Mouse (Mus musculus) heart, embryonic 14.5 days (tissue): ENCODE results near the gene Kif26b. TPM values are rescaled to one million over a fixed set of nuclear protein-coding genes. Genes with fewer than 3 reads are reported as not detected.

Experiments
- ATAC-seq: fragments of 200-750 bp; cut with Nextera tagmentation; 2 replicates; pipeline ENCODE4 v1.8.0; 2017; ENCODE audit warnings: low read depth, moderate TSS enrichment; ENCODE audit not compliant: insufficient number of reproducible peaks, insufficient read depth, low FRiP score
- H3K27ac ChIP-seq, 2 experiments: fragments of 200-500 bp in 1 of 2; fragments of 300-500 bp in 1 of 2; sonication (generic) in 1 of 2; replicated peaks in 1 of 2; 2 replicates each; pipeline ENCODE4 v1.5.1; 2012 to 2014; ENCODE audit warnings: low read depth in 2 of 2, low read length in 2 of 2, control low read depth in 1 of 2, mild to moderate bottlenecking in 1 of 2, mixed read lengths in 1 of 2; ENCODE audit not compliant: control insufficient read depth in 1 of 2, insufficient read depth in 1 of 2
- H3K27me3 ChIP-seq: fragments of 300-500 bp; sonication (generic); 2 replicates; pipeline ENCODE4 v1.6.1; 2014; ENCODE audit warnings: mild to moderate bottlenecking, low read length, control low read depth; ENCODE audit not compliant: control insufficient read depth, insufficient read depth
- H3K36me3 ChIP-seq: fragments of 300-500 bp; sonication (generic); 2 replicates; pipeline ENCODE4 v1.6.1; 2014; ENCODE audit warnings: mild to moderate bottlenecking, control low read depth, low read length, mixed read lengths; ENCODE audit not compliant: control insufficient read depth, insufficient read depth
- H3K4me1 ChIP-seq, 2 experiments: fragments of 200-500 bp in 1 of 2; fragments of 300-500 bp in 1 of 2; sonication (generic) in 1 of 2; 2 replicates each; pipeline ENCODE4 v1.6.1; 2012 to 2014; ENCODE audit warnings: low read length in 2 of 2, control low read depth in 1 of 2, mixed read lengths in 1 of 2; ENCODE audit not compliant: control insufficient read depth in 2 of 2, insufficient read depth in 2 of 2
- H3K4me2 ChIP-seq: fragments of 300-500 bp; sonication (generic); 2 replicates; pipeline ENCODE4 v1.6.1; 2014; ENCODE audit warnings: mild to moderate bottlenecking, low read length
- H3K4me3 ChIP-seq, 2 experiments: fragments of 200-500 bp in 1 of 2; fragments of 300-500 bp in 1 of 2; sonication (generic) in 1 of 2; 2 replicates each; pipeline ENCODE4 v1.5.1; 2012 to 2014; ENCODE audit warnings: low read length in 2 of 2, mild to moderate bottlenecking in 2 of 2, control low read depth in 1 of 2, low read depth in 1 of 2, moderate library complexity in 1 of 2; ENCODE audit not compliant: control insufficient read depth in 1 of 2, insufficient read depth in 1 of 2
- H3K9ac ChIP-seq: fragments of 300-500 bp; sonication (generic); 2 replicates; pipeline ENCODE4 v1.6.1; 2014; ENCODE audit warnings: mild to moderate bottlenecking, low read length
- H3K9me3 ChIP-seq: fragments of 300-500 bp; sonication (generic); 2 replicates; pipeline ENCODE4 v1.6.1; 2016; ENCODE audit warnings: low read length, control low read depth; ENCODE audit not compliant: control insufficient read depth
- WGBS: fragments of 180-500 bp; shearing (Covaris S2); extraction: QIAGEN DNeasy Blood & Tissue Kit; methylation state at CpG from one replicate; pipeline ENCODE4 v1.1.7; 2014; 5-methylcytosine and 5-hydroxymethylcytosine counted together
- polyA plus RNA-seq: library from polyadenylated mRNA; unstranded; fragments of >200 nt; fragmentation: Nextera tagmentation; extraction: Ambion mirVana; gene quantifications from 2 replicates; pipeline ENCODE4 v1.2.1, GENCODE M21; 2014

The Kif26b gene
- polyA plus RNA-seq, 1 experiment from 2014 or later: 14.4 TPM

GRCm38 (mm10) chr1:178850569-178850968 lies 321.6 kb downstream of the Kif26b start:
- Histone ChIP-seq H3K27me3 (no peaks in the 10 kb centered on the region), H3K4me3 (no peak overlapping the region), H3K9me3 (no peaks in the 10 kb centered on the region), H3K36me3 (no peaks in the 10 kb centered on the region), H3K4me2 (no peak overlapping the region), H3K27ac (no peak overlapping the region), H3K4me1 (peaks cover 0 to 7% of the 10 kb centered on the region in 2 experiments; a peak in 2 of 4 replicates), H3K9ac (no peak overlapping the region)
- WGBS: 85% methylated on average over 1 of the region's 1 CpGs
- ATAC-seq: no peak

DNA sequence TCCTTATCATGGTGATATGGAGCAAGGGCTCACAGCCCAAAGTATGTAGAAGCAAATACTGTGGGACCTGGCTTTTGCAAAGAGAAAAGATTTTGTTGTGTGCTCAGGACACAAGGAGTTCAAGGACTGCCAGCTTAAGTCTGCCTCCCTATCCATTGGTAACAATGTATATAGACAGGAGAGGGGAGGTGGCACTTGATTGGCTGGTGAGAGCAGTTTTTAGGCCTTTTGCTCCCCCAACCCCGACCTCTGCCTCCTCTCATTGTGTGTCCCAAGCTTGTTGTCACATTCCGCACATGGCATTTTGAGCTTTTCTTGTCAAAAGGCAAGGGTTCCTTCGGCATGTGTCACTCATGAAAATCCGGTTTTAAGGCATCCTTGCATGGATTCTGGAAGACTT lies 326.0 kb downstream of the Kif26b start:
- Histone ChIP-seq H3K36me3 (no peaks in the 10 kb centered on the region), H3K27me3 (no peaks in the 10 kb centered on the region), H3K4me2 (no peak overlapping the region), H3K4me1 (peaks cover 0 to 6% of the 10 kb centered on the region in 2 experiments; a peak in 1 of 4 replicates), H3K9ac (no peak overlapping the region), H3K27ac (no peak overlapping the region), H3K9me3 (no peaks in the 10 kb centered on the region), H3K4me3 (no peak overlapping the region)
- WGBS: 87% methylated on average over 4 of the region's 4 CpGs
- ATAC-seq: no peak

GRCm38 (mm10) chr1:178855974-178856373 lies 327.0 kb downstream of the Kif26b start:
- Histone ChIP-seq H3K9me3 (no peaks in the 10 kb centered on the region), H3K4me1 (peaks cover 0 to 6% of the 10 kb centered on the region in 2 experiments; a peak in 1 of 4 replicates)
- WGBS: 73% methylated on average over 6 of the region's 6 CpGs

GRCm38 (mm10) chr1:178860671-178861391 lies 331.9 kb downstream of the Kif26b start:
- Histone ChIP-seq H3K9ac (no peak overlapping the region), H3K27ac (no peak overlapping the region), H3K4me1 (peaks cover 0 to 6% of the 10 kb centered on the region in 2 experiments; a peak in 1 of 4 replicates), H3K27me3 (no peaks in the 10 kb centered on the region), H3K9me3 (no peaks in the 10 kb centered on the region), H3K36me3 (peaks cover 13% of the 10 kb centered on the region), H3K4me3 (no peak overlapping the region), H3K4me2 (no peak overlapping the region)
- ATAC-seq: no peak
- 84% methylated on average over 8 of the region's 8 CpGs for WGBS

More at GRCm38 (mm10) chr1:178855974-178856373, 327.0 kb downstream of the Kif26b start:
- Histone ChIP-seq H3K36me3 (no peaks in the 10 kb centered on the region), H3K4me2 (no peak overlapping the region), H3K9ac (no peak overlapping the region), H3K4me3 (no peak overlapping the region), H3K27me3 (no peaks in the 10 kb centered on the region), H3K27ac (no peak overlapping the region)
- no peak for ATAC-seq

GRCm38 (mm10) chr1:178861392-178861762 lies 332.5 kb downstream of the Kif26b start:
- H3K4me1 ChIP-seq: peaks cover 0 to 2% of the 10 kb centered on the region in 2 experiments; a peak in 1 of 4 replicates
- H3K9me3 ChIP-seq: no peaks in the 10 kb centered on the region
- 94% methylated on average over 8 of the region's 8 CpGs for WGBS
- ATAC-seq: no peak
- H3K27me3 ChIP-seq: no peaks in the 10 kb centered on the region
- H3K4me2 ChIP-seq: no peak overlapping the region
- no peak overlapping the region for H3K9ac ChIP-seq
- peaks cover 18% of the 10 kb centered on the region for H3K36me3 ChIP-seq
- no peak overlapping the region for H3K4me3 ChIP-seq
- H3K27ac ChIP-seq: no peak overlapping the region

DNA sequence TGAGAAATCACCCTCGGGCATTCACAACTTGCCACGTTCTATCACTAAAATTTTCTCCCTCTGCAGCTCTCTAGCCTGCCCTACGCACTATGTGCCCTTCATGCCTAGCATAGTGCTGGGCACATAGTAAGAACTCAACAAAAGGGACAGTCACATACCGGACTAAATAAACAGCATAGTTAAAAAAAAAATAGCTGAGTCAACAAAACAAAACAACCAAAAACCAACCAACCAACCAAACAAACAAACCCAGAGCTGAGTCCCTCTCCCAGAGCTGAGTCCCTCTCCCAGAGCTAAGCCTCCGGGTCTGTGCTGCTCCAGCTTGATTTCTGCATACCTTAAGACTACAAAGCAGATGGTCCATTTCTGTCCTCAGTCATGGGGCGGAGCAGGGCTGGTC lies 334.8 kb downstream of the Kif26b start:
- Histone ChIP-seq H3K9ac (no peak overlapping the region), H3K27me3 (no peaks in the 10 kb centered on the region), H3K36me3 (peaks cover 22% of the 10 kb centered on the region), H3K27ac (no peak overlapping the region), H3K4me3 (no peak overlapping the region), H3K4me2 (no peak overlapping the region), H3K4me1 (no peaks in the 10 kb centered on the region), H3K9me3 (no peaks in the 10 kb centered on the region)
- ATAC-seq: no peak
- 88% methylated on average over 6 of the region's 6 CpGs for WGBS

DNA sequence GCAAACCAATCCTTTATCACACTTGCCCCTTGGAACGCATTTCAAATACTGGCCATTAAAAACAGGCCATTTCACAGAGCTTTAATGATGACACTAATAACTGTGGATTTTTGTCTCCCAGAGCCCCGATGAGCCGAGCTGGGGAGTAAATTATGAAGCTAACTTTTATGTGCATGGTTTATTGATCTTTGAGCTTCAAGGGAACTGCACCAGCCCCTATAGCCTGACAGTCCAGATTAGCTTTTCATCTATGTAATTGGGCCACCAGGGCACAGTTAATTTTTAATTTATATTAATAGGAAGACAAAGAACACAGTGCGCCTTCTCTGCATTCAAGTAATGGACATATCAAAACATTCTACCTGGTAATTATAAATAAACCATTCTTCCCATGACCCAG lies 335.4 kb downstream of the Kif26b start:
- ATAC-seq: no peak
- Histone ChIP-seq H3K4me2 (no peak overlapping the region), H3K4me1 (no peaks in the 10 kb centered on the region), H3K9ac (no peak overlapping the region), H3K36me3 (peaks cover 23% of the 10 kb centered on the region), H3K27ac (no peak overlapping the region), H3K27me3 (no peaks in the 10 kb centered on the region), H3K4me3 (no peak overlapping the region), H3K9me3 (no peaks in the 10 kb centered on the region)
- 93% methylated on average over 4 of the region's 4 CpGs for WGBS

DNA sequence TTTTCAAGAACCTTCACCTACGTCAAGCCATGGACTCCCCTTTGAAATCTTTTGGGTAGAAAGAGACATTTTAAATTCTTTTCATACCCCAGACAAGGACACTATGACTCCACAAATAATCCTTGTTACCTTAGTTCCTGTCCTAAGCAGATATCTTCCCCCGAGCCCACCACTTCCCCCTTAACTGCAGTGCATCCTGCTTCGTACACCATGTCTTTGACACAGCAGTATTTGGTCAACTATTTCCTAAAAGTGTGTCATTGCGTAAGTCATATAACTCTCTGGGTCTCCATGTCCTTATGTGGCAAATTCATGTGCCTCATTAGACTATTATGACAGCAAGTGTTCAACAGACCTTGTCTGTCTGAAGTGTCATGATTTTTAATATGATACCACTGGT lies 337.8 kb downstream of the Kif26b start:
- no peaks in the 10 kb centered on the region for H3K9me3 ChIP-seq
- H3K27ac ChIP-seq: no peak overlapping the region
- H3K4me3 ChIP-seq: no peak overlapping the region
- H3K4me2 ChIP-seq: no peak overlapping the region
- no peaks in the 10 kb centered on the region for H3K27me3 ChIP-seq
- no peak for ATAC-seq
- WGBS: 89% methylated on average over 4 of the region's 4 CpGs
- H3K36me3 ChIP-seq: peaks cover 42% of the 10 kb centered on the region
- peaks cover 0 to 5% of the 10 kb centered on the region in 2 experiments; a peak in 1 of 4 replicates for H3K4me1 ChIP-seq
- no peak overlapping the region for H3K9ac ChIP-seq
